Mouse (Mus musculus): ENCODE data around the gene Efnb3. TPM values are rescaled to one million over a fixed set of nuclear protein-coding genes. Genes with fewer than 3 reads are reported as not detected.

The Efnb3 gene
- polyA plus RNA-seq (2014; fragmentation: Illumina TruSeq; extraction: RNeasy Lipid Tissue Mini Kit (QIAGEN cat#74804); ENCODE audit: low read depth, low replicate concordance), result 54.0 TPM

GRCm38 (mm10) chr11:69559851-69560765, at the start of gene Efnb3:
Gene Efnb3, minus strand, starts transcription at chr11:69560205.

DNA sequence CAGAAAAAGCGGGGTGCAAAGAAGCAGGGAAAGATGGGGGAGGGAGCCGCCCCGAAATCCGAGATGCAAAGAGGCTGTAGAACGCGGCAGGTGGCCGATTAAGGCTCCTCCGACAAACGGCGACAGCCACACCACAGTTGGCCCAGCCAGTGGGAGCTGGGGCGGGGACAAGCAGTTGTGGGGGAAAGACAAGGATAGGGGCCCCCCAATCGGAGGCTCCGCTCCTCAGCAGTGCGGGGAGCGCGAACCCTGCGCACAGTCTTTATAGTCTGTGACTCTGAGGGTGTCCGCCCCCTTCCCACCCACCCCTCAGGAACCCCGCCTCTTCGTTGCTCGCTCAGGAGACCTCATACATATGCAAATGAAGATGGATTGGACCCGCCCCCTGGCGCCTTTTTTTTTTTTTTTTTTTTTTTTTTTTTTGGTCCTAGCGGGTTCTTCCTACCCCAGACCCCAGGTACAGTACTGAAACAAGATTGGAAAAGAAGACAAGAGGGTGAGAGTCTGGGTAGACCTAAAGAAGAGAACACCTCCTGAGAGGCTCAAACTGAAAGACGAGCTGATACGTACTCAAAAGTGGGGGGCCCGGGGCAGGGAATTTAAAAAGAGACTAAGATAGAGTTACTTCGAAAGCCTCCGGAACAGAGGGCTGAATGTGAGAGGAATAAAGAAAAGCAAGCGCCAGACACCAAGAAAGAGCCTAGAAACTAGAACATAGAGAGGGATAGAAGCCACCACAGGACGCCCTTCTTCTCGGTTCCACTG, 45.9 kb upstream of the Efnb3 start, which contains the start of gene Atp1b2:
Gene Atp1b2 (minus strand): TSS at position 217 of the 765 bp plus-strand sequence.

DNA sequence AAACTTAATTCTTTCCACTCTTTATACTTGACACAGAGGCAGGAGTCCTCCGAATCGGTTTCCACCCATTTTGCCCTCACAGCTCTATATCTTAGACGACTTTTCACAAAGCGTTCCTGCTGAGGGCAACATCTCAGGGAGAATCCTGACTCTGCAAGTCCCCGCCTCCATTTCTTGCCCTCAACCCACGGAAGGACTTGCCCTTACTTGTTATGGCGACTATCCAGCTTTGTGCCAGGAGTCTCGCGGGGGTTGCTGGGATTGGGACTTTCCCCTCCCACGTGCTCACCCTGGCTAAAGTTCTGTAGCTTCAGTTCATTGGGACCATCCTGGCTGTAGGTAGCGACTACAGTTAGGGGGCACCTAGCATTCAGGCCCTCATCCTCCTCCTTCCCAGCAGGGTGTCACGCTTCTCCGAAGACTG, 20.1 kb upstream of the Efnb3 start, which contains the start of the genes Wrap53 and Trp53:
Gene Wrap53 (minus strand): TSS at position 165 of the 424 bp plus-strand sequence.
Gene Trp53 (plus strand): TSS at position 269 of the 424 bp plus-strand sequence.

DNA sequence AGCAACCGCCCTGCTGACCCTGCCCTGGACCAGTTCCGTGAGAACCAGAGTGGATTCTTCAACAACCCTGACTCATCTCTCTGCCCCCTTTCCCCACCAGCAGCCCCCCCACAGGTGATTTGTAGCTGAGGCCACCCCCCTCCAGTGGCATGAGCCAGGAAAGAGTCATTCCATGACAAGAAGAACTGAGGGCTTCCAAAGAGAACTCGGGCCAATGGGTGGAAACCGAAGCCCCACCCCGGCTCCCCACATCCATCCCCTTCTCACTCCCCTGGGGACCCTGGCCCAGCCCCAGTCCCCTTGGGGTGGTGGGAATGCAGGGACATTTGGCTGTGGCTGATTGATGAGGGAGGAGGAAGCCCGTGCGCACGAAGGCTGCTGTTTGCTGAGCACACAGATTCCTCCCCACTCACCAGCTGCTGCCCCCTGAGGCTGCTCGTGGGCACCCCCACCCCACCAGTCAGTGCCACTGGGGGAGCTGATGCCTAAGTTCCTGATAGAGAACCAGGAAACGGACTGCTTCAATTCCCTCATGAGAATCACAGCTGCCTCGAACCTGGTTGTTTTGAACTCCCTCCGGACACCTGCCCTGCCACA, 10.8 kb downstream of the Efnb3 start, which contains the start of gene Dnah2:
Gene Dnah2 (minus strand): TSS at position 51 of the 597 bp plus-strand sequence.

Other genes with a start within 250 kb of the Efnb3 start
- 6.1 TPM for gene Cntrob, start 236.4 kb downstream of the Efnb3 start, polyA plus RNA-seq (2014; fragmentation: Illumina TruSeq; extraction: RNeasy Lipid Tissue Mini Kit (QIAGEN cat#74804); ENCODE audit: low read depth, low replicate concordance)
- gene Trappc1, start 236.2 kb downstream of the Efnb3 start, polyA plus RNA-seq (2014; fragmentation: Illumina TruSeq; extraction: RNeasy Lipid Tissue Mini Kit (QIAGEN cat#74804); ENCODE audit: low read depth, low replicate concordance), result 82.5 TPM
- 0.26 TPM for gene Kcnab3, start 233.9 kb downstream of the Efnb3 start, polyA plus RNA-seq (2014; fragmentation: Illumina TruSeq; extraction: RNeasy Lipid Tissue Mini Kit (QIAGEN cat#74804); ENCODE audit: low read depth, low replicate concordance)
- gene Rnf227, start 219.7 kb downstream of the Efnb3 start, polyA plus RNA-seq (2014; fragmentation: Illumina TruSeq; extraction: RNeasy Lipid Tissue Mini Kit (QIAGEN cat#74804); ENCODE audit: low read depth, low replicate concordance), result 0.47 TPM
- gene Chd3, start 190.8 kb downstream of the Efnb3 start, polyA plus RNA-seq (2014; fragmentation: Illumina TruSeq; extraction: RNeasy Lipid Tissue Mini Kit (QIAGEN cat#74804); ENCODE audit: low read depth, low replicate concordance), result 19.5 TPM
- gene Naa38, start 164.7 kb downstream of the Efnb3 start, polyA plus RNA-seq (2014; fragmentation: Illumina TruSeq; extraction: RNeasy Lipid Tissue Mini Kit (QIAGEN cat#74804); ENCODE audit: low read depth, low replicate concordance), result 87.6 TPM
- 35.3 TPM for gene Cyb5d1, start 164.6 kb downstream of the Efnb3 start, polyA plus RNA-seq (2014; fragmentation: Illumina TruSeq; extraction: RNeasy Lipid Tissue Mini Kit (QIAGEN cat#74804); ENCODE audit: low read depth, low replicate concordance)
- 16.4 TPM for gene Tmem88, start 162.0 kb downstream of the Efnb3 start, polyA plus RNA-seq (2014; fragmentation: Illumina TruSeq; extraction: RNeasy Lipid Tissue Mini Kit (QIAGEN cat#74804); ENCODE audit: low read depth, low replicate concordance)
- gene Kdm6b, start 146.5 kb downstream of the Efnb3 start, polyA plus RNA-seq (2014; fragmentation: Illumina TruSeq; extraction: RNeasy Lipid Tissue Mini Kit (QIAGEN cat#74804); ENCODE audit: low read depth, low replicate concordance), result 15.3 TPM
- gene Dnah2, start 11.1 kb downstream of the Efnb3 start, polyA plus RNA-seq (2014; fragmentation: Illumina TruSeq; extraction: RNeasy Lipid Tissue Mini Kit (QIAGEN cat#74804); ENCODE audit: low read depth, low replicate concordance), result 0.13 TPM
- 7.1 TPM for gene Wrap53, start 20.1 kb upstream of the Efnb3 start, polyA plus RNA-seq (2014; fragmentation: Illumina TruSeq; extraction: RNeasy Lipid Tissue Mini Kit (QIAGEN cat#74804); ENCODE audit: low read depth, low replicate concordance)
- gene Trp53, start 20.2 kb upstream of the Efnb3 start, polyA plus RNA-seq (2014; fragmentation: Illumina TruSeq; extraction: RNeasy Lipid Tissue Mini Kit (QIAGEN cat#74804); ENCODE audit: low read depth, low replicate concordance), result 15.7 TPM
- gene Atp1b2, start 45.7 kb upstream of the Efnb3 start, polyA plus RNA-seq (2014; fragmentation: Illumina TruSeq; extraction: RNeasy Lipid Tissue Mini Kit (QIAGEN cat#74804); ENCODE audit: low read depth, low replicate concordance), result 18.5 TPM
- gene Shbg, start 57.7 kb upstream of the Efnb3 start, polyA plus RNA-seq (2014; fragmentation: Illumina TruSeq; extraction: RNeasy Lipid Tissue Mini Kit (QIAGEN cat#74804); ENCODE audit: low read depth, low replicate concordance), result not detected
- gene Sat2, start 61.8 kb upstream of the Efnb3 start, polyA plus RNA-seq (2014; fragmentation: Illumina TruSeq; extraction: RNeasy Lipid Tissue Mini Kit (QIAGEN cat#74804); ENCODE audit: low read depth, low replicate concordance), result 7.8 TPM
- 102 TPM for gene Fxr2, start 72.8 kb upstream of the Efnb3 start, polyA plus RNA-seq (2014; fragmentation: Illumina TruSeq; extraction: RNeasy Lipid Tissue Mini Kit (QIAGEN cat#74804); ENCODE audit: low read depth, low replicate concordance)
- not detected for gene Sox15, start 95.1 kb upstream of the Efnb3 start, polyA plus RNA-seq (2014; fragmentation: Illumina TruSeq; extraction: RNeasy Lipid Tissue Mini Kit (QIAGEN cat#74804); ENCODE audit: low read depth, low replicate concordance)
- 26.2 TPM for gene Mpdu1, start 102.4 kb upstream of the Efnb3 start, polyA plus RNA-seq (2014; fragmentation: Illumina TruSeq; extraction: RNeasy Lipid Tissue Mini Kit (QIAGEN cat#74804); ENCODE audit: low read depth, low replicate concordance)
- gene Cd68, start 105.9 kb upstream of the Efnb3 start, polyA plus RNA-seq (2014; fragmentation: Illumina TruSeq; extraction: RNeasy Lipid Tissue Mini Kit (QIAGEN cat#74804); ENCODE audit: low read depth, low replicate concordance), result 10.7 TPM
- gene Eif4a1, start 112.2 kb upstream of the Efnb3 start, polyA plus RNA-seq (2014; fragmentation: Illumina TruSeq; extraction: RNeasy Lipid Tissue Mini Kit (QIAGEN cat#74804); ENCODE audit: low read depth, low replicate concordance), result 274 TPM
- gene Senp3, start 121.9 kb upstream of the Efnb3 start, polyA plus RNA-seq (2014; fragmentation: Illumina TruSeq; extraction: RNeasy Lipid Tissue Mini Kit (QIAGEN cat#74804); ENCODE audit: low read depth, low replicate concordance), result 55.9 TPM
- gene Tnfsf13, start 125.6 kb upstream of the Efnb3 start, polyA plus RNA-seq (2014; fragmentation: Illumina TruSeq; extraction: RNeasy Lipid Tissue Mini Kit (QIAGEN cat#74804); ENCODE audit: low read depth, low replicate concordance), result 3.4 TPM
- gene Tnfsf12, start 135.6 kb upstream of the Efnb3 start, polyA plus RNA-seq (2014; fragmentation: Illumina TruSeq; extraction: RNeasy Lipid Tissue Mini Kit (QIAGEN cat#74804); ENCODE audit: low read depth, low replicate concordance), result 19.9 TPM
- gene Tnfsfm13, start 135.9 kb upstream of the Efnb3 start, polyA plus RNA-seq (2014; fragmentation: Illumina TruSeq; extraction: RNeasy Lipid Tissue Mini Kit (QIAGEN cat#74804); ENCODE audit: low read depth, low replicate concordance), result 10.4 TPM
- 20.8 TPM for gene Polr2a, start 198.4 kb upstream of the Efnb3 start, polyA plus RNA-seq (2014; fragmentation: Illumina TruSeq; extraction: RNeasy Lipid Tissue Mini Kit (QIAGEN cat#74804); ENCODE audit: low read depth, low replicate concordance)
- not detected for gene Slc35g3, start 201.8 kb upstream of the Efnb3 start, polyA plus RNA-seq (2014; fragmentation: Illumina TruSeq; extraction: RNeasy Lipid Tissue Mini Kit (QIAGEN cat#74804); ENCODE audit: low read depth, low replicate concordance)
- 24.0 TPM for gene Zbtb4, start 205.7 kb upstream of the Efnb3 start, polyA plus RNA-seq (2014; fragmentation: Illumina TruSeq; extraction: RNeasy Lipid Tissue Mini Kit (QIAGEN cat#74804); ENCODE audit: low read depth, low replicate concordance)
- 7.0 TPM for gene Chrnb1, start 235.7 kb upstream of the Efnb3 start, polyA plus RNA-seq (2014; fragmentation: Illumina TruSeq; extraction: RNeasy Lipid Tissue Mini Kit (QIAGEN cat#74804); ENCODE audit: low read depth, low replicate concordance)
- 3.8 TPM for gene Fgf11, start 241.7 kb upstream of the Efnb3 start, polyA plus RNA-seq (2014; fragmentation: Illumina TruSeq; extraction: RNeasy Lipid Tissue Mini Kit (QIAGEN cat#74804); ENCODE audit: low read depth, low replicate concordance)
- not detected for gene Tmem102, start 245.4 kb upstream of the Efnb3 start, polyA plus RNA-seq (2014; fragmentation: Illumina TruSeq; extraction: RNeasy Lipid Tissue Mini Kit (QIAGEN cat#74804); ENCODE audit: low read depth, low replicate concordance)